In genomic region chr4:143325625-143325941, GRCm38 (mm10) we compare ENCODE assay signal across 8 mouse cellular contexts. TPM values are rescaled to one million over a fixed set of nuclear protein-coding genes. Genes with fewer than 3 reads are reported as not detected.
A peak's percentile ranks its signal among the peaks of the same experiment; 100 is the strongest.
DNase-seq lines count a peak whose midpoint lies in the region; ATAC-seq and TF ChIP-seq lines count a peak whose summit lies in the region.

No protein-coding gene starts in this region.

- TF ChIP-seq CTCF in E14TG2a.4 (conservative IDR thresholded peaks at IDR 0.05; ENCODE audit: low read length), result peak; percentile 82

- H3K36me3 ChIP-seq in E14TG2a.4 (ENCODE audit: insufficient read depth, low read length), result no peaks in the 10 kb centered on the region
- H3K36me3 ChIP-seq in forebrain, embryonic 13.5 days (ENCODE audit: poor library complexity, severe bottlenecking), result no peaks in the 10 kb centered on the region
- H3K36me3 ChIP-seq in liver, embryonic 15.5 days (replicated peaks), result no peaks in the 10 kb centered on the region
- no peaks in the 10 kb centered on the region for H3K36me3 ChIP-seq in neural tube, embryonic 13.5 days

- no peak overlapping the region for H3K27ac ChIP-seq in forebrain, embryonic 13.5 days
- H3K27ac ChIP-seq in liver, embryonic 15.5 days (replicated peaks), result no peak overlapping the region
- H3K27ac ChIP-seq in neural tube, embryonic 13.5 days (replicated peaks), result peak overlapping the region; percentile 76; the same call in 1 of the 2 replicates

- peak overlapping the region; percentile 58 for H3K4me2 ChIP-seq in forebrain, embryonic 13.5 days
- H3K4me2 ChIP-seq in liver, embryonic 15.5 days, result peak overlapping the region; percentile 38
- peak overlapping the region; percentile 58 for H3K4me2 ChIP-seq in neural tube, embryonic 13.5 days

- intact Hi-C loops in heart, postnatal 10 days (cut with DNase I), result loop anchor here (1.0 kb wide), 1 partner anchor 55 kb away; no protein-coding TSS in a partner anchor

- peak overlapping the region; percentile 31; the same call in 1 of the 2 replicates for H3K9ac ChIP-seq in forebrain, embryonic 13.5 days
- H3K9ac ChIP-seq in liver, embryonic 15.5 days, result no peak overlapping the region
- H3K9ac ChIP-seq in neural tube, embryonic 13.5 days, result peak overlapping the region; percentile 64

- H3K4me1 ChIP-seq in E14TG2a.4 (replicated peaks; ENCODE audit: low read depth, low read length), result peaks cover 62% of the 10 kb centered on the region
- H3K4me1 ChIP-seq in forebrain, embryonic 13.5 days, result peaks cover 9% of the 10 kb centered on the region
- no peaks in the 10 kb centered on the region for H3K4me1 ChIP-seq in liver, embryonic 15.5 days (replicated peaks)
- H3K4me1 ChIP-seq in neural tube, embryonic 13.5 days (replicated peaks), result peaks cover 13% of the 10 kb centered on the region

- under 1% methylated on average over 10 of the region's 10 CpGs for WGBS in forebrain, embryonic 13.5 days
- 1% methylated on average over 10 of the region's 10 CpGs for WGBS in large intestine, adult 2 months
- 2% methylated on average over 10 of the region's 10 CpGs for WGBS in liver, embryonic 15.5 days (ENCODE audit: insufficient replicate concordance)
- WGBS in neural tube, embryonic 13.5 days, result 2% methylated on average over 10 of the region's 10 CpGs

- peak; percentile 37 for DNase-seq in c-Kit-positive CD71-positive TER-119-positive erythroid progenitor cells, embryonic 14.5 days (ENCODE audit: low spot score)
- peak; percentile 80 to 87 for DNase-seq in heart, postnatal 10 days
- DNase-seq in large intestine, adult 2 months (ENCODE audit: low read depth, low spot score), result peak; percentile 29
- DNase-seq in thymus, postnatal 0 days (ENCODE audit: low spot score), result peak; percentile 59

- ATAC-seq in forebrain, embryonic 13.5 days, result peak; percentile 73; the same call in 1 of the 2 replicates
- no peak for ATAC-seq in liver, embryonic 15.5 days (ENCODE audit: insufficient read depth)
- ATAC-seq in neural tube, embryonic 13.5 days (ENCODE audit: low read depth), result peak; percentile 52; the same call in 1 of the 2 replicates

- H3K9me3 ChIP-seq in E14TG2a.4 (ENCODE audit: low read length), result no peaks in the 10 kb centered on the region
- no peaks in the 10 kb centered on the region for H3K9me3 ChIP-seq in forebrain, embryonic 13.5 days (replicated peaks)
- no peaks in the 10 kb centered on the region for H3K9me3 ChIP-seq in liver, embryonic 15.5 days (replicated peaks)
- no peaks in the 10 kb centered on the region for H3K9me3 ChIP-seq in neural tube, embryonic 13.5 days

- peaks cover 6% of the 10 kb centered on the region; the same call in 1 of the 2 replicates for H3K27me3 ChIP-seq in E14TG2a.4 (ENCODE audit: insufficient read depth, low read length)
- no peaks in the 10 kb centered on the region for H3K27me3 ChIP-seq in forebrain, embryonic 13.5 days
- no peaks in the 10 kb centered on the region; the same call in 1 of the 2 replicates for H3K27me3 ChIP-seq in liver, embryonic 15.5 days
- no peaks in the 10 kb centered on the region for H3K27me3 ChIP-seq in neural tube, embryonic 13.5 days

- H3K4me3 ChIP-seq in E14TG2a.4 (replicated peaks; ENCODE audit: low read length), result no peak overlapping the region
- peak overlapping the region; percentile 29 for H3K4me3 ChIP-seq in forebrain, embryonic 13.5 days
- H3K4me3 ChIP-seq in liver, embryonic 15.5 days (replicated peaks), result 0 out of 2 replicates have a peak overlapping the region, but pooled peaks have one; percentile 9
- peak overlapping the region; percentile 31 for H3K4me3 ChIP-seq in neural tube, embryonic 13.5 days

RNA-seq across cellular contexts. Expression of gene Lrrc38, which starts 24.0 kb away (rescaled TPM):
- not detected in 2 replicates for polyA plus RNA-seq in forebrain, embryonic 13.5 days (2015; fragmentation: Nextera tagmentation; extraction: Ambion mirVana)
- total RNA-seq in heart, postnatal 10 days (2021), result under 1 TPM in 1 of 2 experiments, not detected in 1; 0.14 TPM
- not detected in 2 replicates for polyA plus RNA-seq in large intestine, adult 2 months (2012; rRNA removed)
- 0.07 TPM in 1 of 2 replicates, not detected in the other for polyA plus RNA-seq in liver, embryonic 15.5 days (2015; fragmentation: Nextera tagmentation; extraction: Ambion mirVana)
- 0.27 and 0.33 TPM in 2 replicates for polyA plus RNA-seq in neural tube, embryonic 13.5 days (2015; fragmentation: Nextera tagmentation; extraction: Ambion mirVana)
- not detected in 2 replicates for polyA plus RNA-seq in thymus, postnatal 0 days (2015; fragmentation: Nextera tagmentation; extraction: Ambion mirVana)

RNA-seq across cellular contexts. Expression of gene Pdpn, which starts 26.2 kb away (rescaled TPM):
- 59.6 and 62.2 TPM in 2 replicates for polyA plus RNA-seq in forebrain, embryonic 13.5 days (2015; fragmentation: Nextera tagmentation; extraction: Ambion mirVana)
- total RNA-seq in heart, postnatal 10 days (2021), result 10 to 100 TPM; 10.1 to 12.9 TPM
- 4.3 and 5.2 TPM in 2 replicates for polyA plus RNA-seq in large intestine, adult 2 months (2012; rRNA removed)
- 1.1 and 1.8 TPM in 2 replicates for polyA plus RNA-seq in liver, embryonic 15.5 days (2015; fragmentation: Nextera tagmentation; extraction: Ambion mirVana)
- 64.0 and 77.5 TPM in 2 replicates for polyA plus RNA-seq in neural tube, embryonic 13.5 days (2015; fragmentation: Nextera tagmentation; extraction: Ambion mirVana)
- polyA plus RNA-seq in thymus, postnatal 0 days (2015; fragmentation: Nextera tagmentation; extraction: Ambion mirVana), result 20.0 and 20.2 TPM in 2 replicates

Comparison
In these comparisons a context has a peak if more than half of its experiments do, and no peak if none do; other contexts are left out.
1. DNase-seq: peak in every context shown above with its lines; median percentile 84 in heart, postnatal 10 days; 59 in thymus, postnatal 0 days; 37 in c-Kit-positive CD71-positive TER-119-positive erythroid progenitor cells, embryonic 14.5 days; 29 in large intestine, adult 2 months.